Mouse (Mus musculus) right cerebral cortex, adult 2 months (tissue): ENCODE measurements at regions not wholly inside any gene's neighbourhood (a gene's known extent, or its start where the extent isn't known, plus 50 kb on each side); places are given as distances from the start of the nearest gene placed in this dataset.

Source experiments
- DNase-seq, 2 experiments: peaks; one replicate each; pipeline ENCODE4 v3.0.0; 2021 to 2022; ENCODE audit warnings: low spot score in 2 of 2

DNA sequence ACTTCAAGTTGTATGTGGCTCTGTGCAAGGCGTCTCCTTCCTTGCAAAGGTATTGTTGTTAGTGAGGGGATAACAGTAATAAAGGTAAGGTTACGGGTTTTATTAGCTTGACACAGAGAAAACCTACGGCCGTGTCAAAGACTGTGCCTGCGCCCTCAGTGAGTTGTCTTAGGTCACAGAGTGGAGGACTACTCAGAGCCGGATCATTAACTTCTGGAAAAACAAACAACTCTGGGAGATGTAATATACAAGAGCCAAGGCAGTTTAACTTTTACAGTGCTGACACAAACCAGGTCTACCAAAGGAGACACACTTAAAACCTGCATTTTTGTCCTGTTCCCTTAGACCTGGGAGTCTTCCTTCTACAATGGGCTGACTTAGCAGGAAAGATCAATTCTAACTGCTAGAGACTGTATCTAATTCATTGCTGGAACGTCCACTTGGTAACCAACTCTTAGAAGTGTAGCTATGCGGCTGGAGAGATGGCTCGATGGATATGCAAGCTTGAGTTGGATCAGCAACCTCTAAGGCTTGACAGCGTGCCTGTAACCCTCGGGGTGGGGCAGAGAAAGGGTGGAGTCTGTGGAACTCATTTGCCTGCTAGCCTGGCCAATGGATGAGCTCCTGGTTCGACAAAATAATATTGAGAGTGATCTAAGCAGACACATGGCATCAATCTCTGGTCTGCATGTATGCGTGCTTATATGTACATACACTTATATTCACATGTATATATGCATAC, 115.5 kb upstream of the Adgrl2 start:
- DNase-seq, result no peak

DNA sequence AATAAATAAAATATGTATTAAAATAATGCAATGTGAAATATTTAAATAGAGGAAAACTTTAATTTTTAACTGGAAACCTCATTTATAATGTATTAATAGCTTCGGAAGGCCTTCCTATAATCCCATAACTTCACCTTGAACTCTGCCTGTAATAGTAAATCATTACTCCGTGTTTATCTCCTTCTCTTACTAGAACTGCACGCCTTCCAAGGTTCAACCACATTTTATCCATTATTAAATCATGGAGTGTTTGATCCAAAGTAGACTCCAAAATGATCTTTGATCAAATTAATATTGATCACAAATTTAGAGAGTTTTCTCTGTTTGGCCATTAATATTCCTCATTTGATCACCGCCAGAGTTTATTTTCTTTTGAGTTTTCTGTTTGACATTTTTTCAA, 114.8 kb upstream of the Adgrl2 start:
- no peak for DNase-seq

DNA sequence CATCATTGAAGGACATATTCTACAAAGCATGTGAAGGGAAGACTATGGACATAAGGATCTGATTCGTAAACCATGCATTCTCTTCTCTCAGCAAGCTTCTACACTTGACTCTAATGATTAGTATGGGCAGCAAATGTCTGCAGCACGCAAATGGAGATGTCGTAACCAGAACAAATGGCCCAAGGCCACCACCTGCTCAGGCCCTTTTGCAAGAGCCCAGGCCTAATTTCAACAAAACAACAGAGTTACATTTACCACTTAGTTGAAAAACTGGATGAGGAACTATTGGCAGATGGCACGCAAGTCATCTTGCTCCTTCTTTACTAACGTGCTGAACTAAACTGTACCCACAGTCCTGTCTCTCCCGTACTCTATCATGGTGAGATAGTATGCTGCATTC, 113.7 kb upstream of the Adgrl2 start:
- DNase-seq, result no peak

DNA sequence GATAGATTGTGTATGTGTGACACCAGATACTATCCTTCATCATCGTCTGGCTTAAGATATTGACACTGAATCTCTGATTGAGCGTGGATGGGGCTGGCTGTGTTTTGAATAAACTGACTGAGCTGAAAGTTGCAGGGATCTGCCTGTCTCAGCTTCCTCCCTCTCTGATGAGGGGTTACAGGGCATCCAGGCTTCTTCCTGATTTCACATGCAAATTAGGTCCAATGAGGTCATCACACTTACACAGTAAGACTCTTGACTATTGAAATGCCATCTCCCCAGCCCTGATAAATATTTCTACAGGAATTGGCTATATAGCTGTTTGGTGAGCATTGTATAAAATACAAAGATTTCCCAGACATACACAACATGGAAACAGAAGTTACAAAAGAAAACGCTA, 113.1 kb upstream of the Adgrl2 start:
- no peak for DNase-seq

DNA sequence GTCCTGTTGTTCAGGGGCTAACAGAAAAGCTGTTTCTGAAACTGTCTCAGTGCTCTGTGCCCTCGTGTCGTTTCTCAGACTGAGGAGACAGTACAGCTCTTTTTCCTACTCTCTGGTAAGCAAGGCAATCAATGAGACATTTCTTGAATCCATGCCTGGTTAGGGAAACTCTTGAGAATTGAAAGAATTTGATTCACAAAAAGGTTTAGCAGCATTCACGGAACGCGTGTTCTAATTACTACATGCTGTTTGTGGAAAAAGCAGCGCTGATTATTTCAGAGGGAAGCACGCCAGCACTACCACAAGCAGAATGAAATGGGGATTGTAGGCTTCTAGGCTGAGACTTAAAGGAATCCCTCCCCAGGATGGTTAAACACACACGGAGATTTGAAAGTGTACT, 112.5 kb upstream of the Adgrl2 start:
- DNase-seq, result no peak

DNA sequence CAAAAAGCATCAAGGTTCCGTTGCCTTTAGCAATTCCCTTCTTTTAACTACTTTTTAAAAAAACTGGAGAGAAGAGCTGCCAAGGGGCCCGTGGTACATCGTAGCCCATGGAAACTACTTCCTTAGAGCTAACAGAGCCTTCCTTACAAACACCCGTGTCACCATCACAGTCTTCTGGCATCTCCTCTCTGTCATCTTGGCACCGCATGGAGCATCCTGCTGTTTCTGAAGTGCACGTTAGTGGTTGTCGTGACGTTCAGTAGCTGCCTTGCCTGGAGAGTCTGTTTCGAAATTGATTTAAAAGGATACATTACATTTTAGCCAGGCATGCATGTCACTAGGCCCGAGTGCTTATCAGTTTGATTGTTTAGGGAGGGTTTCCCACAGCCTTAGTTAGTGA, 111.4 kb upstream of the Adgrl2 start:
- no peak for DNase-seq

DNA sequence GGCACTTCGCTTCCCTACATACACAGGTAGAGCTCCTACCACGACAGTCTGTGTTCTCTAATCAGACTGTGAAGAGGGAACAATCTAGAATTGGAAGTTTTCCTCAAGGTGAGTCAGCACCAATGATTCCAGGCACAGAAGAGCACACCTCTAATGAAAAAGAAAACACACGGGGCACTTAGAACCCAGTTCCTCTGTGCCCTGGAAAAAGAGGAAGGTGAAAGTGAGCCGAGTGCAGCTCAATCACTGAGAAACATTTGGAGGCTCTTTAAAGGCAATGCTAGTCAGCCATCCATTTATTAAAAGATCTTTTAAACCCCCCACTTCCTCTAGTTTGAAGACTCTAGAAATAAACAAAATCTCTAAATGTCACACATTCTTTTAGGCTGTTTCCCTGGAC, 108.4 kb upstream of the Adgrl2 start:
- no peak for DNase-seq

DNA sequence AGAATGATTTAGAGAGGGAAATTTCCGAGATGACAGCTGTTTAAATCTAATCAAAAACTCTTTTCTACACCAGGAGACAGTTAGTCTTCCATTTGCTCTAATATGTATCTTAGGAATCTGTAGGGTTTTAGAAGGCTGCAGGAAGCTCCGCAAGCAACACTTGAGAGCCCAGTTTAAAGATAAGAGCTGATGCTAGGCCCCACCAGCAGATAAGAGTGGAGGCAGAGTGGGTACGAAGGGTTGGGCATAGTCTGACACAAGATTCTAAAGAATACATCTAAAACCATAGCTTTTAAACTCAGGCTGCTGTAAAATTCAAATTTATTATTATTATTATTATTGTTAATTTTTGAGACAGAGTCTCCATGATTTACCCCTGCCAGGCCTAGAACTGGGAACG, 106.7 kb upstream of the Adgrl2 start:
- DNase-seq, result no peak

DNA sequence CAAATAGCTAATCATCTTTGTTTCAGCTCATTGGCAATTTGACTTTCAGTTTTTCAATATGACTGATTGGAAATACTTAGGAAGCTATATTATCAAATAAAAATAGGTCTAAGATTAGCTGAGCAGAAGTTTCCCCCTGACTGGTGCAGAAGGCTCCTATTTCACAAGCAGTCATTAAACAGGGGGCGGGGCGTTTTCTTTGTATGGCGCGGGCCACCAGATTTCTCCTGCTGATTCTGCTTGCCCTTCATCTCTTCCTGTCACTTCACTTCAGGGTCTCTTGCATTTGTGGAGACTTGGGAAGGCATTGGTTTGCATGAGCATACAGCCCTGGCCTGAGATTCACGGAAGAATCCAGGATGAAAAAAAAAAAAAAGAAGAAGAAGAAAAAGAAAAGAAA, 102.3 kb upstream of the Adgrl2 start:
- DNase-seq, result no peak

DNA sequence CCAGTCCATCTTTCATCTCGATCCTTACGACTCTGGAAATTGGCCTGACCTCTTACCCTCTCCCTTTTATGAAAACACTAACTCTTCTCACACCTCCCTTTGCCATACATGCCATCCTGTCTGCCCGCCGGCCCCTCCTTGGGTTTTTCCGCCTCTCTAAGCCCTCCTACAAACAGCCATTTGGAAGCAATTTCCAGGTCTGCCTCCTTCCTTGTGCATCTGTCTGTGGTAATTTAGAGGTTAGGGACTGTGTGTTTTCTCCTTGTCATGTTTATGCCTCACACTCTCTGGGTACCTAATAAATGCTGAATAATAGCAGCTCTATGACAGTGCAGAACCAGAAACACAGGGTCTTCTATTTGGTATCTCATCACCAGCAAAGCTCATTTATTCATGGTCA, 99.7 kb upstream of the Adgrl2 start:
- DNase-seq, result no peak

DNA sequence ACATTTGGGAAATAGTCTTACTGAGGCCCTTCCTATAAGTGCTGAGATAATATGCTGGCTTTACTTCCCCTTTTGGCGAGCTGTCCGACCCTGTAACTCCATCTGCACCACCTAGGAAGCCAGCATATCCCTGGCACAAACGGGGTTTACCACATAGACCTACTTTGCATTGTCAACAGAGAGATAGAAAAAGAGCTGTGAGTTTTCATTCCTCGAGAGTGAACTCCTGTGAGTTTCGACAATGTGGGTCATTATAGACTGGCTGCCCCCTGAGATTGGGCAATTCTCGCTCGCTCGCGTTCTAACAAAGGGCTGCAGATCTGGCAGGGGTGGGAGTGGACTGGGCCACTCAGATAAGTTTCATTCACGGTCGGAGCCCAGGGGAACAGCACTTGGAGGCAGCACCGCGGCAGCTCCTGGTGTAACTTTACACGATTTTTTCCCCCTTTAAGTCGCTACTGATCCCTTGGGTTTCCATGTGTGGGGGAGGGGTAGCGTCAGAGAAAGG, 98.3 kb upstream of the Adgrl2 start:
- DNase-seq, result no peak

DNA sequence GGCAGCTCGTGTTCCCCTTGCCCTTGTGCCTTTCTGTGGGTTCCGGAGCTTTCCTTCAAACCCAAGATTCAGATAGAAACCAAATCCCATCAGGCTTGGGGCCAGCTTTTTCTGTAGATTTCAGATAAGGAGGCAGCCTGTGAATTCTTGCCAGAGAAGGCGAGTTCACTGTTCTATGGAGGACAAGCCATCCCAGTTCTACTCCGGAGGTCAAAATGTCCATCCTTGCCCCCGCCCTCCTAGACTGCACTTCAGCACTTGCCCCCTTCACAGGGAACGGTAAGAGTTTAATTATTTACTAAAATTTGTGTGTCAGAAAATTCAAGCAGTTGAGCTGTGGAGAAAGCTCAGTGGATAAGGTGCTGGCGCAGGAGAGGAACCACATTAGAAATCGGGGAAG, 97.1 kb upstream of the Adgrl2 start:
- no peak for DNase-seq

DNA sequence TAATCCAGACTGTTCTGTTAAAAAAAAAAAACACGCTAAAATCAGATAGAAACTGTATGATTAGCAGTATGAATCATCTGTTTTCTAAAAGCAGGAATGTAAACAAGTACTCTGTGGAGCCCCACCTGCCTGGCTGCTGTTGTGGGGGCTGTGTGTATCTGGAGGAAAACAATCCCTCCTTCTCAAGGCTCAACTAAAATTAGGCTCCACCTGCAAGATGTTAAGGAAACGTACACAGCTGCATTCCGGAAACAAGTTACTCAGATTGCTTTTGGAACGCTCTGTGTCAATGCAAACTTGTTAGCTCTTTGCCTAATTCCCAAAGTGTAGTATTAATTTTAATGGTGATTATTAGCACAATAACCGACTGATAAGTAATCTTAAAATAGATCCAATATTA, 96.3 kb upstream of the Adgrl2 start:
- no peak for DNase-seq

DNA sequence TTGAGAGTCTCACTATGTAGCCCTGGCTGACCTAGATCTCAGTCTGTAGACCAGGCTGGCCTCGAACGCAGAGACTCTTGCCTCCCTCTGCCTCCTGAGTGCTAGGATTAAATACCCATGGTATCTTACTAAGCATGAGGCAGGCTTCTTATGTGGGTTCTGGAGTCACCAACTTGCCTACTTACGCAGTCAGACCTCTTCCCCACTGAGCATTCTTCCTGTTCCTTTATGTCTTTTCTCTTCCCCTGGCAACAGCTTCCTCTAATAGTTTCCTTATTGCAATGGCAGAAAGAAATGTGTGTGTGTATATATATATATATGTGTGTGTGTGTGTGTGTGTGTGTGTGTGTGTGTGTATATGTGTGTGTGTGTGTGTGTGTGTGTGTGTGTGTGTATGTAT, 95.7 kb upstream of the Adgrl2 start:
- no peak for DNase-seq

DNA sequence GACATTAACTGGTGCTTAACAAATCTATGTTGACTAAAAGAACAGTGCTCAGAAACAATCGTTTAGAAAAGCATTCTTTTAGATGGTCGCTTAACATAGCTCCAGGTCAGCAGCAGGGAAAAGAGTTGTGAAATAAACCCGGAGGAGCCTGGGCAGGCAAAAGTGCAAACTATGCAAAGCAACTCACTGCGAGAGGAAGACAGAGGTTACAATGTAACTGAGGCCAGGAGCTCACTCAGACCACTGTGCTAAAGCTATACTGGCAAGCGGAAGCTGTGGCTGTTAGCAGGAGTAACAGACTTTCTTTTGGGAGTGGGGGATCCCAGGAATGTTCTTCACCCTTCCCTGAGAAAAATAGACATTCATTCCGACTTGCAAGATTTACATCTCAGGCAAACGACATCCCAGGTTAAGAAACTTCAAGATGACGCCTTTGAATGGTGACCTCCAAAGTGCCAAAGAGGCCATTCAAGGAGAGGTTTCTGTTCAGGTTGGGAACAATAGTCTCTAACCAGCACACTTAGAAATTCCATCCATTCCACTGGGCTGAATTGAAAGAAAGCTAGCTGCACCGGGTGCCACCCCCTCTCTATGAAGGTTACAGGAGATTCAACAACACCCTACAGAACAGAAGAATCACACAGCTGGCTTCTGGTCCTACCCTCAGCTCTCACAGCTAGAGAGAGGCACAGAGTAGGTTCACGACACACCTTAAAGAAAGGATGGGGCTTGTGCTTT, 94.7 kb upstream of the Adgrl2 start:
- DNase-seq, result no peak

DNA sequence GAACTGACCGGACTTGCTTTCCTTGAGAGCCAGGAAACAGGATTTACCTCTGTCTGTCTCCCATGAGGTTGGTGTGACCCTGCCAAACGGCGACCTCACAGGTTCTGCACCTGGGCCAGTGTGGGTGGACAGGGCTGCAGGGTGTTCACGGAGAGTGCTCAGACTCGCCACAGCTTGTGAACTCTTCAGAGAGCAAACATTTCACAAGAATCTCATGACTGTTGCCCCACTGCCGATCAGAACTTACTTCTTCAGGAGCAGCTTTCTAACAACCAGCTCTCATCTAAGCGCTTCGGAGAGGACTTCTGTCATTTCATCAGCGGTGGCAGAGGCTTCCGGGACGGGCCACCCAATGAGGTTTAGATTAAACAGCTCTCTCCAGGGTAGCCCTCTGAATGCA, 93.0 kb upstream of the Adgrl2 start:
- DNase-seq, result no peak

DNA sequence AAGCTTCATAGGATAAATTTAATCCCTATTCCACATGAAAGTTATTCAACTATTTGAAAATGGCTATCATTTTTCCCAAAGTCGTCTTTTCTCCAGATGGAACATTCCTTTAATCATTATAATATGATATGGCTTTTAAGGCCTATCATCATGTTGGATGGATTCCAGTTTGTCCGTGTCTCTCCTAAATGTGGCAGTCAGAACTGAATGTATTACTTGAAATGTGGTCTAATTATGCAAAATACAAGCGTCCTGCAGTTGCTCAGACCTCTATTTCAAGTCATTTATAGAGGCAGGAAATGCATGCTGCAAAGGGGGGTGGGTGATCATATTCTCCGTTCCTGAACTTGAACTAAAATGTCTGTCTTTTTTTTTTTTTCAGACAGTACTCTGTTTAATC, 88.5 kb upstream of the Adgrl2 start:
- DNase-seq, result no peak

DNA sequence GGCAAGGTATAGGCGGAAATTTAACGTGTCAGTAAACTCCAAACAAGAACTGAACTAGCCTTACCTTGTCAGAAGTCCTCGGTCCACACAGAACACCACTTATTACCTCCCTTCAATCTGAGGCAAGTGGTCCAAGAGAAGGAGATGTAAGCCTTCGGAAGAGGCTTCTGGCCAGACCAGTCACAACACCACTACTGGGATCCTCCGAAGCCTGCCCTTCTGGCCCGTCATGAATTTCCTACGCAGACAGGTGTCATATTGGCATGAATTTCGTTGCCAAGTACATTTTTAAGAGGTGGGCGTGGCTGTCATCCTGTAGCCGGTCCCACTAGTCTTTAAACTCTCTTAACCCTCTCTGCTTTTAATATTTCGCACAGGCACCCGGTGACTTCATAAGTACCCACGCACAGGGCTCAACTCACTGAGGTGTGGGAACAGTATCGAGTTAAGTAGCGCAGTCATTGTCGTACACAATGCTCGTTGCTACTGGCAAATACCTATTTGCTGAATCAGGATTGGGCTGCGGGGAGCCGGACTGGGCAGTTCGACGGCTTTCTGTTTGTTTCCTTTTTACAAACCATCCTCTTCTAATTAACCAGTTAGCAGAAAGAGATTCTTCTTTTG, 86.7 kb upstream of the Adgrl2 start:
- no peak for DNase-seq

DNA sequence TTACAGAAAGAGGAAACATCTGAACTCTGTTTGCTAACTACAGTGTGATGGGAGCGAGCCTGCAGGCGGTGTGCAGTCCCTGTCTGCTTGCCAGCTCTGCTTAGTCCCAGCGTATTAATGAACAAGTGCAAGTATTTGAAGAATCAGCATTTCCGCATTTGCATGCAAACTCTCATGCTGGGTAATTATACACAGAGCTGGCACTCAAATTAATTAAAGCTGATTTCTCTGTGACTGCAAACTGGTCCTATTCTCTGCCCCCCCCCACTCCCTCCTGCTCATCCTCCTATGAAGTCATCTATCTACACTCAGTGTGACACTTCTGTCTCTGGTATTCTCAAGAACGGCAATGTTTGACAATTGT, 85.1 kb upstream of the Adgrl2 start:
- DNase-seq, result no peak

DNA sequence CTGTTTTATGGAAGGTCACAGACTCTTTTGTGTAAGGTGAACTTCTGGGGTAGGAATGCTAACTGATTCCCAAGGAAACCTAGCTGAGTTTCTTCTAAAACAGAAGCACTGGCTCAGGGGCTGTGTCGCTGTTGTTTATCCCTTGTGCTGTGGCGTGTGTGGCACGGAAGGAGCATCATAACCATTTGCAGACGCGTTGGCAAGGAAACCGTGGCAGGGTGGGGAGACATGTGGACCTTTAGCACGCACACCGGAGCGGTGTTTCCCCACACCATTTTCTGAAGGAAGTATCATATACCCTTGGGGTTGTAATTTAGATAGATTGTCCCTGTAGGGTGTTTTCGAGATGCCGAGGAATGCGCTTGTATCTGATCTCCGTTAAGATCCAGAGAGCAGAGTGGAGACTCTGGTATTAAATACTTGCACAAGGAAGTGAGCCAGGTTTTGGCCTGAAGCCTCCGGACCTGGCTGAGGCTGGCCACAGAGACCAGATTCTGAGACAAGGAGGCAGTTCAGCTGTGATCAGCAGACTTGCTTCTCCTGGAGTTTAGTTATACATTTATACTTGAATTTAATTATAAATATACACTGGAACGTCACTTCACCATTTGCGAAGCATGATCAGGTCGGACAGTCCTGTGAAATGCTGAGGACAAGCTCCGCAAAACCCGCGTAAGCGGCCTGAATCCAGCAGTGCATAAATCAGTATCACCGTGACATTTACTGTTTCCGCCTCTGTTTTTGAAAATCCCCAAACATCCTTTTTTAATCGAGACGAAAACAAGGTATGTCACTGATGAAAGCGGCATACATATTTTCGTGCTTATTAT, 84.5 kb upstream of the Adgrl2 start:
- DNase-seq, result no peak

DNA sequence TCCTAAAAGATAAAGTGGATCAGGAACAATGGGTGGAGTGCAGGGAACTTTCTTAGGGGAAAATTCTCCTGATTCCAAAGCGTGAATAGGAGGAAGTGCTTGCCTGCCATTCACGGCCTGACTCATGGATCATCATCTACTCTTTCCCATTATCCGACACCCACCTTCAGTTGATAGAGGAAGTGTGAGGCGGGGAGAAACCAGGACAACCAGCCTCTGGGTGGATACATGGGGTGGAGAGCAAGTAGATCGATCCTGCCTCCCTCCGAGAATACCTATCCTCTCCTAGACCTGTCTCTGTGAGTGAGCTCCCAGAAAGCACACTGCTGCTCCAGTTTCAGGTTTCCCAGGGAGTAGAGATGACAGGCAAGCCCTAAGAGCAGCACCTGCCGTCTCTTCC, 79.8 kb upstream of the Adgrl2 start:
- no peak for DNase-seq

DNA sequence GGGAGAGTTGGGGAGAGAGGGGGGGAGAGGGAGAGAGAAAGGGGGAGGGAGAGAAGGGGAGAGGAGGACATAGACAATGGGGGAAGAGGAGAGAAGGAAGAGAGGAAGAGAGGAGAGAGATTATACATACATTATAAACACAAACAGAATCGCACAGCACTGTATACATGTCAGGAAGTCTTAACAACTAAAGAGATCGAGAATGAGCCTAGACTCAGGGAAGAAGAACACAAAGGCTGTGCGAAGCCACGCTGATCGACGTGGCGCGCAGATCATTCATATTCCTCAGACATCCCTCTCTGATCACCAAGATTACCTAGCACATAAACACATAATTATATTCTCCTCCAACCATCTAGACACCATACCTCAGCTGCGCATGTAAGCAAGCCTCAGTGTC, 79.1 kb upstream of the Adgrl2 start:
- no peak for DNase-seq
